Mouse (Mus musculus) T-helper 2 cell (primary cell): Measurements from ENCODE around the gene Gm20696.

Experiments used
- in situ Hi-C: fragments of 300-600 bp; cut with MboI, MseI; formaldehyde crosslinking; loops from one replicate; pipeline ENCODE4 v1.15.1; 2025; ENCODE audit warnings: high pct_unique_total_duplicates

Gene Gm20696

DNA sequence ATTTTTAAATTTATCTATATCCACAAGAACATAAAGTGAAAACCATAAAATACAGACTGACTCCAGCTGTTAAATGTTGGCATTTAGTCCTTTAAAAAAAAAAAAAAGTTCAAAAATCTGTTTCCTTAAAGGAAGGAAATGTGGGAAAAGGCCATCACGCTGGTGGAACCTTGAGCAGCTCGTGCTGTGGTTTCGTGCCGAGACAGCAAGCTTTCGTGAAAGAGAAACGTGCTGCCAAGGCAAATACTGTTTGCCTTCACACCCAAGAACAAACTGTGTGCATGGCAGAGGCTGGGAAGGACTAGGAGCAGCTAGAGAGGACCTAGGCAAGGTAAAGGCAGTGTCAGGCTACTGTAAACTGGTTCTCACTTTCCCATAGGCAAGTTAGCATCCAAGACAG, 329.0 kb downstream of the Gm20696 start:
- in situ Hi-C loops = no loop called here

DNA sequence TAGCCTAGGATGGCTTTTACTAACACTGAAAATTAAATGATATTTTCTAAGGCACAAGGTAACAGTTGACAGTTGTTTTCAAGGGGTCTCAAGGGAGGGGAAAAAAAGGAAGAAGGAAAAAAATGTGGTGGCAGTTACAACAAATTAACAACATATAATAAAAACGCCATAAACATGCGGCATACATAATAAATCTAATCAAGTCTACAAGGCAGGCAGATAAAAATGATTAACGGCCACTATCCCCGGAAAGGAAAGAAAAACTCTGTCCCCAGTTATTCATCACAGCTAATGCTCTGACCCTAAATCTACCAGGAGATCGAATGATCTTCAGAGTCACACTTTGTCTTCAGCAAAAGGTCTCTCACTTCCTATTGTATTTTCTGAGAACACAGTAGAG, 330.4 kb downstream of the Gm20696 start:
- in situ Hi-C loops = no loop called here

DNA sequence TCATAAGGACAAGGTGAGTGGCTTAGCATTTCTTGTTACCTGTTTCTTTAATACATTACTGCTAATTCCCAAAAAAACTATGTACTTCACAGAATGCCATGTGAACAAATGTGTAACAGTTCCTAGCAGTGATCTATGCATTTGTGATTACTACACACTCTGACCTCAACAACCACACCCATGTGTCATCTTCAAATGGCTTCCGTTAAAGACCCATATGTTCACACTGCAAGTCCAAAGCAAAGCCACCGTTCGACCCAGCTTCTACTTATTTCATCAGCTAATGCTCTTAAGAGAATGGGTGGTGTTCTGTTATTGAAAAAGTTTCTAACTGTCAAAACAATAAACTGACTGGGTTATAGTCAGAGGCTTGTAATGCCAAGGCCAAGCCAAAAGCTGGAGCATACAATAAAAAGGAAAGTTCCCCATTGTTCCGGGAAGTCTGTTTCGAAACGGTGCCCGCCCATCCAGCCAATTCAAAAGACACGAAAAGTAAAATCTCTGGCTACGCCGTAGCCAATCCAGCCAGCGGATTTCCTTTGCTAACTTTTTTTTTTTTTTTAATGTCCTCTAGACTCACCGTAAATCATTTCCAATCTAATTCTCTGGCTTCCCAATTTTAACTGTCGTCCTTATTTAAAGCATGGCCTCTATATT, 331.3 kb downstream of the Gm20696 start:
- in situ Hi-C loops = no loop called here

DNA sequence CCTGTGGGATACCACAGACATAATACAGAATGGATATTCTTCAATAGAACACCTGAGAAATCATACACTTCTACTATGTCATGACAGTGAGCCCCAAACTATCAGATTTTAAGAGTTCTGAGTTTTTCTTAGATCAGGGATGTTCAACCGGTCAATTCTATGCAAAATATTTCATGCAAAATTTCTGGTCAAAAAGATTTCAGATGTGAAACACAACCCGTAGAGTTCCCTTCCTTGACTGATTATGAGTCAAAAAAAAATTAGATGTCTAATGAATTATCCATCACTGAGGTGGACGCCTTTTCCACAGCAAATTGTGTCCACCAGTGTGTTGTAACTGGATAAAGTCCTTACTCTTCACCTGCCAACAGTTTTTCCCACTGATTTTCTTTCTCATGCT, 332.3 kb downstream of the Gm20696 start:
- in situ Hi-C loops = no loop called here

DNA sequence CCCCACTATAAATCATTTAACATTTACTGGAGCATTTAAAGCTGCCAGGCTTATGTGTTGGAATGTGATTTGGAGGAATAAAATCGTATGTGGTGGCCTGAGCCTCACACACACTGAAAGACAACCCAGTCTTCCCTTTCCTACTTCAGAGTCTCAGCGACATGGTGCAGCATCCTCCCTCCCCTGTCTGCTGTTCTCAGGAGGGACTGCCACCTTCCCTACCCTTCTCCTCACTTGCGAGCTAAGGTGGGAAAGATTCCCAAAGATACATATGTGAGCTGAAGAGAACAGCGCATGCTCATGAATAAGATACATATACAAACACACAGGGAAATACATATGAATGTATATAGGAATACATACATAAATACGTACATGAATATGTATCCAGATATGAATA, 333.5 kb downstream of the Gm20696 start:
- in situ Hi-C loops = no loop called here

DNA sequence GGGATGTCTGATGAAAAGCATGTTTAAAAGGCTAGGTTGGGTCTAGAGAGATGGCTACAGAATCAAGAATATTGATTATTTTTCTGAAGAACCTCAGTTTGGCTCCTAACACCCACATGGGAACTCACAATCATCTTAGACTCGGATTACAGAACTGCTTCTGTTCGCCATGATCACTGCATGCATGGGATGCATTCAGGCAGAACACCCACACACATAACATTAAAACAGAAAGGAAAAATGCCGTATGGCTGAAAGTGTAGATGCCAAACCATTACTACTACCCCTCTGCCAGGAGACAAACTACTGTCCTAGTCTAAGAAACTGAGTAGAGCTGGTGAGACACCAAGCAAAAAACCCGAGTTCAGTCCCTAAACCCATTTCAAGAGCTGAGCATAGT, 336.4 kb downstream of the Gm20696 start:
- in situ Hi-C loops = no loop called here

DNA sequence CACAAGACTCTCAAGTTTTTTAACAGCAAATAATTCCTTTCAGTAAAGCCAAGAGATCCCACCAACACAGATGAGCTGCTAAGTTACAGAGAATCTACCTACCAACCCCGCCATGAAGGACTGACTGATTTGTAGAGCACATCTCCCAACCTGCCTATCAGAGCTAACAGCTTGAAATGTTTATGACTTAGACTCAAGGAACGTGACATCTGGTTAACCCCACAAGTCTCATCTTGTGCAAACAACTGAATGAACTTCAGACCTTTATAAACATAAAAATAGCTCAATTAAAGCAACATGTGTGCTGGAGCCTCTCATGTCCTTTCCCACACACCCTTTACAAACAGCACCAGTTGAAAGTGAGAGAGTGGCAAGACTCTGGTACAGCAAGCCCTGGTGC, 338.0 kb downstream of the Gm20696 start:
- in situ Hi-C loops = no loop called here

DNA sequence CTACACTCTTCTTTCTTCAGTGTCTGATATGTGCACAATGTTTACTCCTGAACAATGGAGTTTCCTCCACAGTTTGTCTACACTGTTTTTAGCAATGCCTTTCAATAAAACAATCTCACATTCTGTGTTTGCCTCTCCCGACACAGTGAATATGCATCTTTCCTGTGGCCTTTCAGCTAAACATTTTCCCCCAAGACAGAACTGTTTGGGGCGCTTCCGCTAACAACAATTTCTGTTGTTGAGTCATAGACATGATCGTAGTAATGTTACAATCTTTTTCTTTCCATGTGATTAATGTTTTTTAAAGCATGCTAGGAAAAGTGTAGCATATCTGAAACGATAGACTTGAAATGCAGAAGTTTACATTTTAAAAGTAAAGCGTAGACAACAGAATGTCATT, 338.5 kb downstream of the Gm20696 start:
- in situ Hi-C loops = no loop called here

DNA sequence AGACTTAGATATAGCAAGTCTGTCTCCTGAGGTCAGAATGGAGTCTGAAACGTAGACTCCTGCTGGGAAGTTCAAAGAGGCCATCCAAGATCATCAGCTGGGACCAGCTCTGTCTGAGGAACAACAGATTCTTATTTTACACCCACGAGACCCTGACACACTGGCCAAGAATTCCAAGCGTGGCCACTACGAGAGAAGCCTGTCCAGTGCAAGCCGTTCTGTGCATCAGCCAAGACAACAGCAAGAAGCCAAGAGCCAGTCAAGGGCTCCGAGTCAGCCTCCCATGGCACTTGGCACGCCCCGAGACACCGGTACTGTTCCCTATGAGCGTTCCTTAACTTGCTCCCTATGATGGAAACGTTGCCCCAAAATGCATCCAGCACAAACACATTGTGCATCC, 338.9 kb downstream of the Gm20696 start:
- in situ Hi-C loops = no loop called here

DNA sequence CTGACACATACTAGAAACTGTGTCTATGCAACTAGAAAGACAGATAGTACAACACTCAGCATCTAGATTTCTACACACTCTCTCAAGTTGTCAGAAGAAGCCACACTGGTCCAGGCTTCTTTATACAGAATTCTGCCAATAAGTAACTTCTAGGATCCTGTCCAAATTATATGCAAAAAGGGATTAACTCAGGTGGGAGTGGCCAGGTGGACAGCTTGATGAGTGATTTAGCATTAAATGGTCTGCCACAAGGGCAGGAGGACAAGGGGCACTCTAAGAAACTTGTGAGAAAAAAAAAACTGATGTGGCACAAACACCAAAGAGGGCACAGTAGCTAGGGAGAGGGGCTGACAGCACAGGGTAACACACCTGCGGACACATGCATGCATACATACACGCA, 340.7 kb downstream of the Gm20696 start:
- in situ Hi-C loops = no loop called here

DNA sequence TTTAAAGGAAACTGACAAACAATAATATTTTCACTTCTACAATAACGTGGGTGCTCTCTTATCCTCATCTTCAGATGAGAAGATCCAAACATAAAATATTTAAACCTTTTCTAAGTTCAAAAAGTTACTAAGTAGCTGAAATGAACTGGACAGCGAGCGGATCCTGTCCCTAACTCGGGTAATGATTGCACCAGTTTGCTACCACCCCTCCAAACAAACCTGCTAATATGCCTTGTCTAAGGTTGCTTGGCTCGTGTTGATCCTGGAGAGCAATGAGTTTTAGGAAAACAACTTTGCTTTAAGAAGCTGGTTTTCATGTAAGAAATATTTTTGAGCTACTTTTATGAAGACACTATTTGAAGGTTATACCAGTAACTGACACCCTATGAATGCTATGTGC, 341.1 kb downstream of the Gm20696 start:
- in situ Hi-C loops = no loop called here

DNA sequence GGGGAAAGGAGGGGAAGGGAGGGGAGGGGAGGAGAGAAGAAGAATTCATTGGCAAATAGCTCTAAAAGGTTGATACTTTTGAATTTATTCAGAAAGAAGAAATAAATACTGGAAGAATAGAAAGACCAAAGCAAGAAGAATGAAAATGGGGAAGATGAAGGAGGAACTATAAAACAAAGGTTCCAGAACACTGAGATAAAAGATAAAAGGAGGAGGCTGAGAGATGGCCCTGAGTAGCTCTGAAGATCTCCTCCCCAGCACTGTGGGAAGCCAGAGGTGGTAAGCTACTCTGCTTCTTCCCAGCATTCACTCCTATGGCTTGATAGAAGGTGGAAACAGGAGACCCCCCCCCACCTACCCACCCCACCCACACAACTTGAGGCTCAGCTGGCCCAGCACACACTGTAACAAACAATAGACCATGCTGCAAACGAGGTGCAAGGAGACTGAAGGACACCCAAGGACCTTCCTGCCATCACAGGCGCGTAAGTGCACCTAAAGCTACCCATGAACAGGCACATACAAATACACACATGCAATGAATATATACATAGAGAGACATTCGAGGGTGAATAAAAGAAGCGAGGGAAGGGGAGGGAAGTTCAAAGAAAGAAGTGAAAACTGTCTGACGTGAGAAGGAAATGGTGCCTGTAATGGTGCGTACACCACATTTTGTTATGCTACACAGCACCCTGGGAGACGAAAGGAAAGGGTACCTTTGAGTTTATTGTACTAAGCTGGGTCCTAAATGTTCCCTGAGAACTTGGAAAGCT, 344.3 kb downstream of the Gm20696 start:
- in situ Hi-C loops = no loop called here

DNA sequence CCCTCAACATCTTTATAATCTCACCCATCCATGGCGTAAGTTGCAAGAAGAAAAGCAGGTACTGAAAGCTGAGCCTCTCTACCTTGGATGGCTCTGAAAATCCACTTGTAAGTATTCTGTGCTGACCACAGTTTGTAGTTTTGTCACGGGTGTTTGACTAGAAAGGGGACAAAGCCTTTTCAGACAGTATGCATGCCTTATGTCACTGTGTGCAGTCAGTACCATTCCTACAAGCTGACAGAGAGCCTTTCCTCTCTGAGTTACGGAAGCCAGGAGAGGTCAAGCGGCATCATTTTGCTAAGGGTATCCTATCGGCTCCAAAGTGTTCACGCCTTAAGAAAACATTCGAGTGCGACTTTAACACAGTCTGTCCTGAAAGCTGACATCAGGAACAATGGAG, 346.2 kb downstream of the Gm20696 start:
- in situ Hi-C loops = no loop called here

DNA sequence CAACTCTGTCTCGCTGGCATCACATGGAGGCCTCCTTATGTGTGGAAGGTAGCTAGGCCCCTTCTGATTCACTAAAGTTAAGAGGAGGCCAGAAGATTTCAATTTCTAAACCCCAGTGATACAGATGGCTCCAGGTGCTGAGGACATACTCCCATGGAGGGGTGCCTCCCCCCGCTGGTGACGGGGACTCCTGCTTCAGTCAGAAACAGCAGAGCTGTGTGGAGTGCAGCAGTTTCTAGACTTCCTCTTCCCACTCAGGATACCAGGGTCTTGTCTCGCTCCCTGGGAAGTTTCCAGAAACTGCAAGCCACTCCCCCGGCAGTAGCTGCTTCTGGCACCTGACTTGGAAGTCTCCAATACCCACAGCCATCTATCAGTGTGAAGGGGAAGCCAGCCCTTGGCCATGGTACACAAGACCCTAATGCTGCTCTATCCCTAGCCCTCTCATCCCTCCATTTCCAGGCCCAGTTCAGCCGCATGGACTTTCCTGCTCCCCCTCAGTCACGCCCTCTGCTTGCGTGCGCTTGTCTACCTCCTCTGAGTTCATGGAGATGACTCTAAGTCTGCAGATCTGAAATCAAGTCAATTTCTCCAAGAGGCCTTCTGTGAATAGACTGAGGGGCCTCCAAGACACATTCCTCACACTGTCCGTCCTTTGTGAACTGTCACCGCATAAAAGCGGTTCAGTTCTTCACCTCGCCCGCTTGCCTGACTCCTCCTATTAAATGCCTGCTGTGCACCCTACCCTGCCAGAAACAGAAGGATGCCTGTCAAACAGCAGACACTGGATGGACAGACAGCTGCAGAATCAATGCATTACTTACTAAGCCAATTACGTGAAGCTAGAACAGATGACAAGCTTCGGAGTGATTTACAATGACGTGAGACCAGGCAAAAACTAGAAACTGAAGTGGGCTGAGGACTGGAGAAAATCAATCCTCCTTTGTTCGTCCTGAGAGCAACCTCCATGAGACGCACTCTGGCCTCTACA, 346.9 kb downstream of the Gm20696 start:
- in situ Hi-C loops = no loop called here

DNA sequence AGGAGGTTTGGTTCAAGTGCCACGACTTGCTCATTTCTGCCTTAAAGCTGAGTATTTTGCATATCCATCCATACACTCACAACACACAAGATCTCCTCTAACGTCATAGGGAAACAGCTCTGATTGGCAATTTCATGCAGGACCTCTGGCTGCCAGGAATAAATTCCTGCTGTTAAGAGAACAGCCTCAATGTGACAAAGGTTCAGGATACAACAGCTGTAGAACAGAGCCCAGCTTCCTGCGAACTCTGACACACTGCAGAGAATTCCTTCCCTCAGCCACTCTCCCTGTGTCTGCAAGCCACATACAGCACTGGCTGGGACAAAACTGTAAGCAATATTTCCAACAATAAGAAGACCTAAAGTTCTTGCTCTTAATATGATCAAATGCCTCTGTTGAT, 351.9 kb downstream of the Gm20696 start:
- in situ Hi-C loops = no loop called here

DNA sequence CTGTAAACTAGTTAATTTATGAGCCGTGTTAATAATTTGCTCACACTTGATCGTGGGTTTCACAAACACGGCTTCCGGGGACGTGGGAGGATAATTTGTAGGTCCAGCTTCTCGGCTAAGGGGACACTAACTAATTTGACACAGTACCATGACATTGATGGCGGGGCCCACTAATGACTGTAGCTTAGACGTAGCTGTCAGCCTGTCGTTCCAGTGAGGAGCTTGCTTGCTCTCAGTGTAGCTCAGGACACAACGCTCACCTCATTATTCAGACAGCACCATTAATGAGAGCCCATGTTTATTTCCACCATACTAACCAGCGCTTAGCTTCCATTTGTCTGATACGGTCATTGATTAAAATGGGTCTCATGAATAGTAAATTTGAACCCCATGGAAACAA, 356.1 kb downstream of the Gm20696 start:
- in situ Hi-C loops = no loop called here

DNA sequence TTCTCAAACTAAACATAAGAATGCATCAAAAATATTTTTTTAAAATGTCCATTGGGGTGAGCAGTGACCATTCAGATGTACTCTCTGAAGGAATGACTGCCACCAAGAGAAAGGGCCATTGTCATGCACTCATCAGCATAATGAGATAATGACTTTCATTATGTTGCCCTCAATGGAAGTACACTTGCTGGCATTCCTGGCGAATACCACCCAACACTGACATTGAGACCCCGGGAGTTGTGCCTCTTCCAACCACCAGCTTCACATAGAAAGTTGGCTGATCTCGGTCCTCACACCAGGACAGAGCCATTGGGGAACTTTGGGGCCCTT, 356.5 kb downstream of the Gm20696 start:
- in situ Hi-C loops = no loop called here

DNA sequence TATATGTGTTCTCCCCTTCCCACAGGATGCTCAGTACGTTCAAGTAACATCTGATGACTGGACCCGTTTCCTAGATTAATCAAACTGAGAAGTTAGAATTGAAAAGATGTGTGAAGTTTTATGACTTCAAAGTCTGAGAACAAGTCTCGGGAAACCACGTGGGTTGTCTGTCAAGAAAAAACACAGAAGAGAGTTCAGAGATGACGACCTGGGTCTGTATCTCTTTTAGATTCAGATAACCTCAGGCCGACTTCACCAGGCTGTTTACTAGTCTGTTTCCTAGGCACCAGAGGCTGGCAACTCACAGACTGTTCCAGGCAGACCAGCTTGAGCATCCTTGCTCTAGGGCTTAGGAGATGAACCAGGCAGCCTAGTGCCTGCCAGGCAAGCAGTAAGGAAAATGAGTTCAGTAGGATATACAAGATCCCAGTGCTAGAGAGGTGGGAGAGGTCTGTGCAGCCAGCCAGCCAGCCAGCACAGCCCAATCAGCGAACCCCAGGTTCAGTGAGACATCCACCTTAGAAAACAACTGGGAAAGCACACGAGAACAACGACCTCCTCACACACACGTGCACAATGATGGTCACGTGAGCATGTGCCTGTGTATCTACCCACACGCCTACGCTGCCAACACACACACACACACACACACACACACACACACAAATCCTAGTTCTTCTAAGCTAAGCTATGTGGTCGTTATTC, 357.0 kb downstream of the Gm20696 start:
- in situ Hi-C loops = no loop called here

DNA sequence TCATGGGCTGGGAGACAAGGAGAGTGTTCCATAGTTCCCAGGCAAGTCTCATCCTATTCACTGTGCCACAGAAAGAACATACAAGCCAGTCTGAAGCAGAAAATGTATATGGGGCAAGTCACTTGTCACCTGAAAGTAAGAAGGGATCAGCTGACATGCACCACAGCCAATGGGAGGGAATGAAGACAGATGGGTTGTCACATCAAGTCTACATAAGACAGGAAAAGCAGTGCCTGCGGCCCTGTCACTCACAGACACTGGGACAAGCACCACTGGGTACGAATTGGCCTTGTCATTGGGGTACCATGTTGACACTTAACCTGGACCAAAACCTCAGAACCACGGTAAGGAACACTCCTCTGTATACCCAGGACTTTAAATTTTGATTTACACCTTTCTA, 360.8 kb downstream of the Gm20696 start:
- in situ Hi-C loops = no loop called here

DNA sequence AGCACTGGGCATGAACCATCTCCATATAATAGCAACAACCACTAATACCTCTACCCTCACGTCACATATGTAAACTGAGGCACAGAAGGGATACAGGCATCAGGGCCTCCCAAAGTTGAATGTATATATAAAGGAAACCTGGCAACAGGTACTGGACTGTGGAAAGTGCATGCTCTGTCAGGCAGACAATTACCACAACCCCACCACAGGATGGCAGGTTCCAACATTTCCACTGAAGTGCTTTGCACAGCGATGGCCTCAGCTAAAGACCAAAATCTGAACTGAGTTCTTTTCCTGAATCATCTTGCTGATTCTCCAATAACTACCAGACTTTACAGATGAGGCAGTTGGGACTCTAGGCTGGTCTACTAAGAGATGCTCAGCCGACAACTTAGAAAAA, 361.4 kb downstream of the Gm20696 start:
- in situ Hi-C loops = no loop called here

DNA sequence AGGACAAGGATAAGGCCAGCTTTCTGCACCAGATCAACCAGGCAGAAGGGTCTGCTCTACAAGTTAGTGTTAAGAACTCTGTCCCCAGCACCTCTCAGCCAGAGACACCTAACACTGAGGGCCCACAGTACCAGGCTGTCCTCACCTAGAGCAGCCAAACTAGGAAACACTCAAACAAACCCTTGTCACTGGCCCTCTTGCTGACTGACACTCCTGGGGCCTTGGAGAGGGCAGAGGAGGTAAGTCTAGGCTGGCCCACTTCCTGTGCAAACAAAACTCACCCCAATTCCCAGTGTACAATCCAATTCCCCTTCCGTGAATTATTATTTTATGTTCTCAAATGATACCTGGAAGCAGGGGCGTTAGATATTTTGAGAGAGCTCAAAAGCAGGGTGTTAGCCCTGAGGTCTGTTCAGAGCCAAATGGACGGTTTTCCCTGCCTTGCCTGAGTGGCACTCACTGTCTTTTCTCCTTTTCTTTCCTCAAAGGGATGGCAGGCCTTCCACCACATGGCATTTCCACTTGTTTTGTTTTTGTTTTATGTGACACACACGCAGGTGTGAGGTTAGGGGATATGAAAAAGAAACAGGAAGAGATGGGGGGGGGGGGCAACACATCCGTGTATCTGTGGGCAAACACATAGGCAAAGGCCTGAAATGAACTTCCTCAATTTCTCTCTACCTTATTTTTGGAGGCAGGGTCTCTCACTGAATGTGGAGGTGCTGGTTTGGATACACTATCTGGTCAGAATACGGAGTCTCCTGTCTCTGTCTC, 363.7 kb downstream of the Gm20696 start:
- in situ Hi-C loops = no loop called here
